Mouse (Mus musculus): ENCODE measurements around the gene Gm43720. TPM values are rescaled to one million over a fixed set of nuclear protein-coding genes. Genes with fewer than 3 reads are reported as not detected.

Gene Gm43720
- not detected for polyA plus RNA-seq (2017; shearing (Covaris generic))

DNA sequence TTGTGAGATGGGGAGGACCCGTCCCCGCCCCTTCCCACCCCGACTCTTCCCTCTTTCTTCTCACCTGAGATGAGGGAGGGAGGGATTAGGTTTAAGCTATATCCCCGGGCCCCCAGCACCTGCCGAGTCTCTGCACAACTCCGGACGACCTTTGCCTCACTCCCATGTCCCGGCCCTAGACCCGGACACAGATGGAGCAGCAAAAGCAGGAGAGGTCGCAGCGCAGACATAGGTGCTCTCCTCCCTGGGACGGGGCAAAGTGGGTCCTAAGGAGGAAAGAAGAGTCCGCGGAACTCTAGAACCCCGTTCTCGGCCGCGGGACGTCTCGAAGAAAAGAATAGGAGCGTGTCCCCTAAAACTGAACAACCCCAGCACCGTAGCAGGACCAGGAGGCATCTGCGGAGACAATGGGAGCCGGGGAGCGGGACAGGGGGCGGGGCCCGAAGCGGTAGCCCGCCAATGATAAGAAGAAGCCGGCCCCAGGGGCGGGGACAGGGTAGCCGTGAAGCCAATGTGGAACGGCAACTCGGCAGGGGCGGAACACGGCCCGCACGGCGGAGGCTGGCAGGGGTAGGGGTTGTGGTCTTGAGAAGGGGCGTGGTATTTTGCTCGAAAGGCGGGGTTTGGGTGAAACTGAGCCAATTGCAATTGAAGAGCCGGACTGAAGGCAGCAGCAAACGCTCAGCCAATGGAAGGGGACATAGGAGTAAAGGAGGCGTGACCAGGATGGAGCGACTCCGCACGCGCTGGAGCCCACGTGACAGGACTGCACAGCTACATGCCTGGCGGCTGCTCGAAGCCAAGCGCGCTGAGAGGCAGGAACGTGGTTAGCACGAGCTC, at the start of gene Gm43720, which contains the start of the genes Gpc2 and Stag3:
Gm43720 (minus strand) TSS at position 374 of the 840 bp plus-strand sequence.
Gpc2 (minus strand) TSS at position 421 of the 840 bp plus-strand sequence.
Stag3 (plus strand) TSS at position 656 of the 840 bp plus-strand sequence.

DNA sequence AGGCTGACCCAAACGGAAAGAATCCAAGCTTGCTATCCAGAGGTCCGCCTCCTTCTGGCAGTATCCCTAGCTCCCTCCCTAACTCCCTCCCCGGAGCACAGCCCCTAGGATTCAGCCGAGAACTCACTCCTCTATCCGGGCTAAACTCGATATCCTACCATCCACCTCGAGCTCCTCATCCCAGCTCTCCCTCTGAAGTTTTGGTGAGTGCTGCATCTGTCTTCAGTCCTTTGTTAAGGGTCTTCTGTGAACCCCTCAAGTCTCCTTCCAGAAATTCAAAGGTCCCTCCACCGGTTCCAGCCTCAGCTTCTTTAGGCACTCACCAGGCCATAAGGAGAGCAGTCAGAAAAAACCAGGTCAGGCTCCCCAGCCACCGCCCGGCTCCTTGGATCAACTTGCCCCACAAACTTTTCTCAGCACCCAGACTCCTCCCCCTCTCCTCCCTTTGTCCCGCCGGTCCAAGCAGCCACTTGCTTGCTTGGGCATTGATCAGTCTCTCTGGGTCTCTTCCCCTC, 7.3 kb downstream of the Gm43720 start, which contains the start of gene Gal3st4:
Gal3st4 (minus strand) TSS at position 432 of the 515 bp plus-strand sequence.

DNA sequence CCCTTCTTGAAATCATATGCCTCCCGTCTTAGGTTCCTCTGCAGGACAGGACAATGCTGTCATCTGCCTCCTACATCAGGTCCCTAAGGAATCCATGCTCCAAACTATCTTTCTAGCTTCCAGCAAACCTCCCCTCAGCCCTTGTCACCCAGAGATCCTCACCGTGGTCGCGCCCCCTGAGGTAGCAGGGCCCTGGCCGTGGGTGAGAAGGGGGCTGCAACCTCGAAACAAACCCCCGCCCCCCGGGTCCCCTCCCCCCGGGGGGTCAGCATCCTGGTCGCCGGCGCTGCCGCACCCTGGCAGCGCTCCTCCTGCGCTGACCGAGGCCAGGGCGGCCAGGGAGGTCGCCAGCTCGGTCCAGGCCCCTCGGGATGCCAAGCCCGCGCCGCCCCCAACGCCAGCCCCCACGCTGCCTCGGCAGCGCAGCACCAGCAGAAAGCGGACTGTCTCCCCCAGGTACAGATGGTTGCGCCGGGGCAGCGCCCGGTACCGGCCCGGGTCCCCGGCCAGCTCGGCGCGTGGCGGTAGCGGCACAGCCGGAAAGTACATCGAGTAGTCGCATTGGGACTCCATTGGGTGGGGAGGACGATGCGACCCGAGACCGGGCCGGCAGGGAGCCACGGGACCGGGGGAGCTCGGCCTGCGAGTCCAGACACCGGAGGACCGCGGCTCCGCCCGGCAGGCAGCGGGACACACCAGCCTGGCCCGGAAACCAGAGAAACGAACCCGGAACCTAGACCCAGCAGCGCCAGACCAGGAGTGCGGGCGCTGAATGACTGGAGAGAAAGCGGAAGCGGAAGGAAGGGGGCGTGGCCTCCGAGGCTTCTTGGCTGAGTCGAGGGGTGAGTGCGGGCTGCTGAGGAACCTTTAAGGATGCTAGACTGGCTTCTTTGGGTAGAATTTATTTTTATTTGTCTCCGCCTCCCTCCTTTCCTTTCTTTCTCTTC, 16.2 kb downstream of the Gm43720 start, which contains the start of gene BC037034:
BC037034 (minus strand) TSS at position 774 of the 947 bp plus-strand sequence.

DNA sequence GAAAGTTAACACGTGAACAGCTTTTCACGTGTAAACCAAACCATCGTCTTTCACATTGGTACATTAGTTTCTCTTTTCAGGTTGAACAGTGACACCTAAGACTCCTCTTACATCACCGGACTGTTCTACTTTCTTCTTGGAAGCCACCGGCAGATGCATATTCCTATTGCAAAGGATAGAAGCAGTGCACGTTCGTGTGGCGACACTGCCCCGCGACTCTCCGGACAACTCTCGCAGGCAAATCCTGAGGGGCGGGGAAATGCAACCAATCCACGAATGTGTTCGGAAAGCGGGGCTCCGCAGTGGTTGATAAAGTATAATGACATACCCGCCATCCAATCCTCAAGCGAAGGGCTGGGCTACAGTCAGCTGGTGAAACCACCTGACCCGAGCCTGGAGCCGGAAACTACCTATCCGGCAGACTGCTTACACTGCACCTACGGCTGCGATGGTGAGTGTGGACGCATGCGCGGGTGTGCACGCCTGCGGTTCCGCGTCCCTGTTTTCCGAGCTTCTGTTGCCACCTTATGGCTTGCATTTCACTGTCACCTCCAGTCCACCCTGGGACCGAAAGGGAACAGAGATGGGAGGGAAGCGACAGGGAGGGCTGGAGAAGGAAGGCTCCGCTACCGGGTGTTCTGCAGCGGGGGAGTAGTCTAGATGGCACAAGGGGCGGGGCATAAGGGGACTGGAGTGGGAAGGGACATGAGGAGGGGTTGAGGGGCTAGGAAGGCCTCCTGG, 24.2 kb downstream of the Gm43720 start, which contains the start of gene Lamtor4:
Lamtor4 (plus strand) TSS at position 130 of the 741 bp plus-strand sequence.

DNA sequence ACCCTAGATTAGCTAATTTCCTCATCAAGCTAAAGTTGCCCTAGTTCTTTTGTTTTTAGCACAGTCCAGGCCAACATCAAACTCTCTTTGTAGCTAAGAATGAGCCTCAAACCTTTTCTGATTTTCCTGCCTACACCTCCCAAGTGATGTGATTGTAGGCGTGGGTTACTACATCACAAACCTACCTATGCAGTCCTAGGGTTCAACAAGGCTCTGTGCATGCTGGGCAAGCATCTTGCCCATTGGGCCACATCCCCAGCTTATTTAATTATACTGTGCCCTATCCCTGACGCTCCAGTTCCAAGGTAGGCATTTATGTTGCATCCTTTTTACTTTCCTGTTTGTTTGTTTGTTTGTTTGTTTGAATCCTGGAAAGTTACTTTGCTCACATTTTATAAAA, 54.1 kb downstream of the Gm43720 start, which contains the start of gene Nxpe5:
Nxpe5 (plus strand) TSS at position 199 of the 400 bp plus-strand sequence.

Other genes starting within 250 kb of the Gm43720 start
- not detected for gene Smok3c, start 226.8 kb downstream of the Gm43720 start, polyA plus RNA-seq (2017; shearing (Covaris generic))
- 24.7 TPM for gene Zkscan1, start 194.9 kb downstream of the Gm43720 start, polyA plus RNA-seq (2017; shearing (Covaris generic))
- gene Zscan21, start 163.1 kb downstream of the Gm43720 start, polyA plus RNA-seq (2017; shearing (Covaris generic)): 32.2 TPM
- gene Zfp113, start 124.2 kb downstream of the Gm43720 start, polyA plus RNA-seq (2017; shearing (Covaris generic)): 24.1 TPM
- gene Cops6, start 118.9 kb downstream of the Gm43720 start, polyA plus RNA-seq (2017; shearing (Covaris generic)): 241 TPM
- gene Ap4m1, start 108.0 kb downstream of the Gm43720 start, polyA plus RNA-seq (2017; shearing (Covaris generic)): 10.2 TPM
- 89.5 TPM for gene Mcm7, start 107.5 kb downstream of the Gm43720 start, polyA plus RNA-seq (2017; shearing (Covaris generic))
- 55.2 TPM for gene Taf6, start 92.5 kb downstream of the Gm43720 start, polyA plus RNA-seq (2017; shearing (Covaris generic))
- 20.6 TPM for gene Cnpy4, start 92.5 kb downstream of the Gm43720 start, polyA plus RNA-seq (2017; shearing (Covaris generic))
- gene Mblac1, start 85.6 kb downstream of the Gm43720 start, polyA plus RNA-seq (2017; shearing (Covaris generic)): 0.35 TPM
- gene Nxpe5, start 54.1 kb downstream of the Gm43720 start, polyA plus RNA-seq (2017; shearing (Covaris generic)): not detected
- gene Lamtor4, start 24.5 kb downstream of the Gm43720 start, polyA plus RNA-seq (2017; shearing (Covaris generic)): 121 TPM
- 8.7 TPM for gene BC037034, start 15.9 kb downstream of the Gm43720 start, polyA plus RNA-seq (2017; shearing (Covaris generic))
- gene Gal3st4, start 7.1 kb downstream of the Gm43720 start, polyA plus RNA-seq (2017; shearing (Covaris generic)): 0.92 TPM
- gene Gpc2, start within 50 bp of the Gm43720 start, polyA plus RNA-seq (2017; shearing (Covaris generic)): 3.0 TPM
- gene Stag3, start 282 bp upstream of the Gm43720 start, polyA plus RNA-seq (2017; shearing (Covaris generic)): 1.1 TPM
- gene Pvrig, start 62.0 kb upstream of the Gm43720 start, polyA plus RNA-seq (2017; shearing (Covaris generic)): 15.3 TPM
- 30.2 TPM for gene Zfp157, start 161.5 kb upstream of the Gm43720 start, polyA plus RNA-seq (2017; shearing (Covaris generic))